Mouse (Mus musculus) hindbrain, embryonic 15.5 days (tissue): ENCODE measurements at regions not wholly inside any gene's neighbourhood (a gene's known extent, or its start where the extent isn't known, plus 50 kb on each side); places are given as distances from the start of the nearest gene placed in this dataset.

Experiments used
- ATAC-seq: fragments of 200-750 bp; cut with Nextera tagmentation; 2 replicates; pipeline ENCODE4 v1.8.0; 2017; ENCODE audit warnings: low read depth, moderate number of reproducible peaks, moderate TSS enrichment; ENCODE audit not compliant: low FRiP score
- H3K27ac ChIP-seq: fragments of 300-500 bp; sonication (generic); replicated peaks from 2 replicates; pipeline ENCODE4 v1.5.1; 2015; ENCODE audit warnings: mild to moderate bottlenecking, inconsistent platforms
- H3K27me3 ChIP-seq: fragments of 300-500 bp; sonication (generic); 2 replicates; pipeline ENCODE4 v1.6.1; 2015; ENCODE audit warnings: control low read depth, inconsistent platforms
- H3K36me3 ChIP-seq: fragments of 300-500 bp; sonication (generic); 2 replicates; pipeline ENCODE4 v1.6.1; 2015; ENCODE audit warnings: control low read depth, inconsistent platforms
- H3K4me1 ChIP-seq: fragments of 300-500 bp; sonication (generic); replicated peaks from 2 replicates; pipeline ENCODE4 v1.6.1; 2015; ENCODE audit warnings: control low read depth, inconsistent platforms
- H3K4me2 ChIP-seq: fragments of 300-500 bp; sonication (generic); 2 replicates; pipeline ENCODE4 v1.6.1; 2015; ENCODE audit warnings: moderate library complexity, mild to moderate bottlenecking, inconsistent platforms
- H3K4me3 ChIP-seq: fragments of 300-500 bp; sonication (generic); 2 replicates; pipeline ENCODE4 v1.5.1; 2015; ENCODE audit warnings: mild to moderate bottlenecking, inconsistent platforms
- H3K9ac ChIP-seq: fragments of 300-500 bp; sonication (generic); 2 replicates; pipeline ENCODE4 v1.6.1; 2015; ENCODE audit warnings: inconsistent platforms
- H3K9me3 ChIP-seq: fragments of 300-500 bp; sonication (generic); 2 replicates; pipeline ENCODE4 v1.6.1; 2016; ENCODE audit warnings: control low read depth, inconsistent platforms
- WGBS: fragments of 180-500 bp; shearing (Covaris S2); methylation state at CpG from one replicate; pipeline ENCODE4 v1.1.7; 2015; 5-methylcytosine and 5-hydroxymethylcytosine counted together

- Histone ChIP-seq H3K27ac (no peak overlapping the region), H3K4me2 (no peak overlapping the region), H3K36me3 (no peaks in the 10 kb centered on the region), H3K4me1 (no peaks in the 10 kb centered on the region), H3K27me3 (no peaks in the 10 kb centered on the region), H3K4me3 (no peak overlapping the region), H3K9ac (no peak overlapping the region), H3K9me3 (no peaks in the 10 kb centered on the region; the same call in 1 of the 2 replicates)
- WGBS = 93% methylated on average over 3 of the region's 3 CpGs
- no peak for ATAC-seq
These were observed 292.2 kb upstream of the Pik3r1 start for GRCm38 (mm10) chr13:102060213-102060612.

GRCm38 (mm10) chr13:102064590-102065273 is 296.7 kb upstream of the Pik3r1 start:
- no peaks in the 10 kb centered on the region for H3K9me3 ChIP-seq
- no peaks in the 10 kb centered on the region for H3K36me3 ChIP-seq
- 60% methylated on average over 7 of the region's 7 CpGs for WGBS
- no peaks in the 10 kb centered on the region for H3K4me1 ChIP-seq
- H3K27ac ChIP-seq = no peak overlapping the region
- H3K4me3 ChIP-seq = no peak overlapping the region
- no peak overlapping the region for H3K9ac ChIP-seq
- no peak for ATAC-seq
- no peaks in the 10 kb centered on the region for H3K27me3 ChIP-seq
- H3K4me2 ChIP-seq = no peak overlapping the region

- Histone ChIP-seq H3K27me3 (no peaks in the 10 kb centered on the region), H3K9ac (no peak overlapping the region), H3K36me3 (no peaks in the 10 kb centered on the region), H3K9me3 (no peaks in the 10 kb centered on the region), H3K4me3 (no peak overlapping the region), H3K4me2 (no peak overlapping the region), H3K27ac (no peak overlapping the region), H3K4me1 (no peaks in the 10 kb centered on the region)
- 77% methylated on average over 5 of the region's 5 CpGs for WGBS
- no peak for ATAC-seq
These were observed 297.2 kb upstream of the Pik3r1 start for GRCm38 (mm10) chr13:102065274-102065640.

GRCm38 (mm10) chr13:102065796-102066195 is 297.8 kb upstream of the Pik3r1 start:
- Histone ChIP-seq H3K27me3 (no peaks in the 10 kb centered on the region), H3K27ac (no peak overlapping the region), H3K9me3 (no peaks in the 10 kb centered on the region), H3K4me2 (no peak overlapping the region), H3K36me3 (no peaks in the 10 kb centered on the region), H3K9ac (no peak overlapping the region), H3K4me3 (no peak overlapping the region), H3K4me1 (no peaks in the 10 kb centered on the region)
- WGBS = 77% methylated on average over 5 of the region's 5 CpGs
- ATAC-seq = no peak

- no peak overlapping the region for H3K4me2 ChIP-seq
- no peak overlapping the region for H3K27ac ChIP-seq
- WGBS = 51% methylated on average over 3 of the region's 3 CpGs
- no peaks in the 10 kb centered on the region for H3K4me1 ChIP-seq
- no peak overlapping the region for H3K9ac ChIP-seq
- H3K9me3 ChIP-seq = no peaks in the 10 kb centered on the region
- H3K4me3 ChIP-seq = no peak overlapping the region
- H3K27me3 ChIP-seq = no peaks in the 10 kb centered on the region
- no peaks in the 10 kb centered on the region for H3K36me3 ChIP-seq
- ATAC-seq = no peak
These were observed 302.7 kb upstream of the Pik3r1 start for GRCm38 (mm10) chr13:102070740-102071139.

DNA sequence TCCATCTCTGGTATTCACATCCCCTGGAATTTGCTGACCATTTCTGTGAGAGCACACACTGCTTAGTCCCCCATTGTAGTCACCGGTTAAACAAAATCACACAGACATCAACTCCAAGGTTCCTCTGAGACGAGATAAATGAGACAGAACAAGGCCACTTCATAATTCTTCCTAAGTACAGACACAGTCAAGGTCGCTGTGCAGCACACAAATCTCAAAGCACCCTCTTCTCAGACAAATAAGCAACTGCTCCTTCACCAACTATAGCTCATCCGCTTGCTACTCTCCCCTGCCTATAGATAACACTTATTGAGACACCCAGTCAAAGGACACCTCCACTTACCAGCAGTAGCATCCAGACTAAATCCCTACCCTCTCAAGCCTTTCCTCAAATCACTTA is 304.3 kb upstream of the Pik3r1 start:
- H3K9ac ChIP-seq = no peak overlapping the region
- WGBS = 89% methylated on average over 4 of the region's 4 CpGs

DNA sequence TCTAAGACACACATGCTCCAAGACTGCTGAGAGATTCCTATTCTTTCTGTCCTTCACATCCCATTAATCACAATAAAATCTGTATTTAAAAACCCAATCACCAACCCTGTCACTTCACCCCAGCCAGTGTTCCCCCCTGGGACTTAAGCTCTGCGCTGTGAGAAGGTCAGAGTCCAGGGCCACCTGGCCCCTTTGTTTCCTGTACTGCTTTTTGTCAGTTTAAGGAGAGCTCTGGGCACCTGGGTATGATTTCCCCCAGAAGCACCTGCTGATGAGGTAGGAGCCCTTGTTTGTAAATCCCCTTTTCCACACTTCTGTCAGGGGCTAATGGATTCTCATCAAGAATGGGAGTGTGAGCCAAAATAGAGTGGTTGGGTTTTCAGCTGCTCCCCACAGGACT is 319.7 kb upstream of the Pik3r1 start:
- no peak overlapping the region for H3K27ac ChIP-seq
- no peaks in the 10 kb centered on the region for H3K36me3 ChIP-seq
- no peak overlapping the region for H3K4me2 ChIP-seq
- no peak for ATAC-seq
- H3K4me1 ChIP-seq = no peaks in the 10 kb centered on the region
- no peaks in the 10 kb centered on the region for H3K27me3 ChIP-seq
- no peak overlapping the region for H3K4me3 ChIP-seq
- H3K9ac ChIP-seq = no peak overlapping the region
- 59% methylated on average over 1 of the region's 1 CpGs for WGBS
- H3K9me3 ChIP-seq = no peaks in the 10 kb centered on the region

More for the DNA sequence above, 304.3 kb upstream of the Pik3r1 start:
- no peaks in the 10 kb centered on the region for H3K36me3 ChIP-seq
- no peaks in the 10 kb centered on the region for H3K4me1 ChIP-seq
- ATAC-seq = no peak
- no peaks in the 10 kb centered on the region for H3K9me3 ChIP-seq
- no peak overlapping the region for H3K4me3 ChIP-seq
- H3K27me3 ChIP-seq = no peaks in the 10 kb centered on the region
- H3K27ac ChIP-seq = no peak overlapping the region
- H3K4me2 ChIP-seq = no peak overlapping the region

DNA sequence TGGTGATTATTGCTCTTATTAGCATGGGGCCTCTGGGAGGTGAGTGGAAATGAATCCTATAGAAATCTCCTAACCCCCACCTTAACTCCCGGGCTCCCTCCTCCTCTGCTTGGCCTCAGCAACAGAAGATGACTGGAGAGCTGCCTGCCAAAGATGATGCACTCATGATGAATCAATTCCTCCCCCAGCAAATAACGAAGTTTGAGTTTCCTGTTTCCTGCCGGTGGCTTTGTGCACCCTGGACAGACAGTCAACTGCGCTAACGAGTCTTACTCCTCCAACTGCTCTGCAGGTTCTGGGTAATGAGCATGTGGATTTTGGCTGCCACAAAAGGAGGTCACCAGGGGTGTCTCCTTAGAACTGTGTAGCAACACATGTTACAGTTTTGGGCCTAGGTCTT is 321.5 kb upstream of the Pik3r1 start:
- 66% methylated on average over 5 of the region's 5 CpGs for WGBS

DNA sequence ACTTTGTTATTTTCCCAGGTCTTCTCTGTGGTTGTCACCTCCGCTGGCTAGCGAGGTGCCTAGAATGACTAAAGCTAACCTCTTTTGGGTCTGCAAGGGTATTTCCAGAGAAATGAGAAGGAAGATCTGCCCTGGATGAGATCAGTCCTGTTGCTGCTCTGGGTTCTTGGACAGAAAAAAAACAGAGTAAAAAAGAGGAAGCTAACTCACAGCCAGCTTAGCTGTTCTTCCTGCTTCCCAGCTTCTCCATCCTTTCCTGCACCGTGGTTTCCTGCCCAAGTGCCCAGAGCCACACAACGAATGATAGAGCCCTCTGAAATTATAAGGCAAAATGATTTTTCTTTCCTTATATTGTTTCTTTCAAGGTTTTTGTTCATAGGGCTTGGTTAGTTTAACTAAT is 326.2 kb upstream of the Pik3r1 start:
- Histone ChIP-seq H3K4me3 (no peak overlapping the region), H3K9ac (no peak overlapping the region), H3K27me3 (no peaks in the 10 kb centered on the region), H3K36me3 (no peaks in the 10 kb centered on the region), H3K4me2 (no peak overlapping the region), H3K9me3 (no peaks in the 10 kb centered on the region), H3K4me1 (no peaks in the 10 kb centered on the region), H3K27ac (no peak overlapping the region)
- WGBS = 96% methylated on average over 4 of the region's 4 CpGs
- ATAC-seq = no peak

More for the DNA sequence above, 321.5 kb upstream of the Pik3r1 start:
- Histone ChIP-seq H3K9me3 (no peaks in the 10 kb centered on the region), H3K27me3 (no peaks in the 10 kb centered on the region), H3K27ac (no peak overlapping the region), H3K36me3 (no peaks in the 10 kb centered on the region), H3K4me2 (no peak overlapping the region), H3K4me1 (no peaks in the 10 kb centered on the region), H3K9ac (no peak overlapping the region), H3K4me3 (no peak overlapping the region)
- no peak for ATAC-seq

DNA sequence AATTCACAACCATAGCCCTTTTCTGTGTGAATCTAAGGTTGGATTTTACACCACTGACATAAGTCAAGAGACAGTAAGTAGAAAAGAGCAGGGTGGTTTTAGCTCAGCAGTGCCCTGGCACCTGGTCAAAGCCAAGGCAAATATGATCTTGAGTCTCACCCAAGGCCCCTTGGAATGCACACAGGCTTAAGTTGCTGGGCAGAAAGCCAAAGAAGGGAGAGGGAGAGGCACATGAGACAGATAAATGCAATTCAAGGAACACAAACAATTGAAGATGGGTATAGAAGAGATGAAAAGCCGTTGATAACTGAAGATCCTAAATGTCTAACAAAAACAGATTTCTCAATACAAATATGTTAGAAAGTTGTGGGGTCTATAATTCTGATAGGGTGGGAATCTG is 335.1 kb upstream of the Pik3r1 start:
- Histone ChIP-seq H3K9ac (no peak overlapping the region), H3K27ac (no peak overlapping the region), H3K4me3 (no peak overlapping the region), H3K4me1 (no peaks in the 10 kb centered on the region), H3K9me3 (no peaks in the 10 kb centered on the region), H3K4me2 (no peak overlapping the region), H3K36me3 (no peaks in the 10 kb centered on the region), H3K27me3 (no peaks in the 10 kb centered on the region)
- ATAC-seq = no peak
- WGBS = 79% methylated on average over 1 of the region's 1 CpGs

GRCm38 (mm10) chr13:102106188-102106587 is 338.2 kb upstream of the Pik3r1 start:
- 35% methylated on average over 1 of the region's 1 CpGs for WGBS
- H3K36me3 ChIP-seq = no peaks in the 10 kb centered on the region
- ATAC-seq = no peak

DNA sequence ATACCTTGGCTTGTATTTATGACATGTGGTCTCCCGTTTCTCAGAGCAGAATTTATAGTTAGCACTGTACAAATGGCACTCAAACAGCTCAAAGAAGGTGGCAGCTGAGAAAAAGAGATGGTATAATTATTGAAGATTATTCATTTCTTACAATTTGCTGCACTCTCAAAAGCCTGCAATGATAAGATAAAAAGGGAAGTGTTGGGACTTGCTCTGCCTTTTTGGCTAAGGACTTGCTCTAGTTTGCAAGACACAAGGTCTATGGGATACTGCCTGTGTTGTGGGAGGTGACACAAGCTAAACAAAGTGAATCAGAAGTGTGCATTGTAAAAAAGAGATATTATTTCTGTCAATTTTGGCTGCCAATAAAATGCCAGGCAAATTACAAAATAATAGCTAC is 340.2 kb upstream of the Pik3r1 start:
- 84% methylated on average over 1 of the region's 1 CpGs for WGBS

More at GRCm38 (mm10) chr13:102106188-102106587, 338.2 kb upstream of the Pik3r1 start:
- Histone ChIP-seq H3K4me1 (no peaks in the 10 kb centered on the region), H3K27ac (no peak overlapping the region), H3K27me3 (no peaks in the 10 kb centered on the region), H3K4me3 (no peak overlapping the region), H3K9ac (no peak overlapping the region), H3K4me2 (no peak overlapping the region), H3K9me3 (no peaks in the 10 kb centered on the region)

DNA sequence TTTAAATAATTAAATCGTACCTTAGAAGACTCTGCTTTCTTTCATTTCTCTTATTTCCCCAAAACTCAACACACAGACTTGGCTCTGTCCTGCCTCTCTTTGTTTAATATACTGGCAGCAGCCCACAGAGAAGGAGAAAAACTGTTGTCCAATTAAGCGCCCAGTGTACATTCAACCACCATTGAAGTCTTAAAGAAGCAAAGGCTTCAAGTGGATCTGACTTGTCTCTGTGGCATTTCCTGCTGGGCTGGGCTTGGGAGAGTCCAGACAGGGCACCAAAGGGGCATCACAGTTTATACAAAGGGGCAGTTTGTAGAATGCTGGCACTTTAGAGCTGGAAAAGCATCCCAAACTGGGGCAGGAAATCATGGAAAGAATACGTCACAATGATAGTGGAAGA is 340.9 kb upstream of the Pik3r1 start:
- no peak overlapping the region for H3K27ac ChIP-seq
- no peaks in the 10 kb centered on the region for H3K27me3 ChIP-seq
- WGBS = 63% methylated on average over 3 of the region's 3 CpGs
- H3K9ac ChIP-seq = no peak overlapping the region
- H3K4me2 ChIP-seq = no peak overlapping the region
- no peak for ATAC-seq
- H3K4me1 ChIP-seq = no peaks in the 10 kb centered on the region
- no peaks in the 10 kb centered on the region for H3K9me3 ChIP-seq
- H3K4me3 ChIP-seq = no peak overlapping the region
- H3K36me3 ChIP-seq = no peaks in the 10 kb centered on the region

More for the DNA sequence above, 340.2 kb upstream of the Pik3r1 start:
- Histone ChIP-seq H3K4me2 (no peak overlapping the region), H3K4me1 (no peaks in the 10 kb centered on the region), H3K27ac (no peak overlapping the region), H3K36me3 (no peaks in the 10 kb centered on the region), H3K4me3 (no peak overlapping the region), H3K9me3 (no peaks in the 10 kb centered on the region), H3K27me3 (no peaks in the 10 kb centered on the region), H3K9ac (no peak overlapping the region)
- ATAC-seq = no peak
